In genomic region chr12:84416834-84417604, GRCm38 (mm10) we compare ENCODE assay signal across 8 mouse cellular contexts. TPM values are rescaled to one million over a fixed set of nuclear protein-coding genes. Genes with fewer than 3 reads are reported as not detected.
A peak's percentile ranks its signal among the peaks of the same experiment; 100 is the strongest.
DNase-seq lines count a peak whose midpoint lies in the region; ATAC-seq and TF ChIP-seq lines count a peak whose summit lies in the region.

Rnf113a2 (plus strand) TSS chr12:84417196.

- intact Hi-C loops in heart, postnatal 25 days (cut with DNase I), result no loop called here

- no peaks in the 10 kb centered on the region for H3K9me3 ChIP-seq in E14TG2a.4 (ENCODE audit: low read length)
- H3K9me3 ChIP-seq in forebrain, embryonic 15.5 days, result no peaks in the 10 kb centered on the region
- no peaks in the 10 kb centered on the region for H3K9me3 ChIP-seq in neural tube, embryonic 14.5 days (ENCODE audit: control insufficient read depth, low read length)

- WGBS in forebrain, embryonic 15.5 days, result 2% methylated on average over 50 of the region's 50 CpGs
- WGBS in neural tube, embryonic 14.5 days, result 2% methylated on average over 50 of the region's 50 CpGs

- peaks cover 8% of the 10 kb centered on the region for H3K4me1 ChIP-seq in E14TG2a.4 (replicated peaks; ENCODE audit: low read depth, low read length)
- peaks cover 6% of the 10 kb centered on the region; the same call in 1 of the 2 replicates for H3K4me1 ChIP-seq in forebrain, embryonic 15.5 days
- peaks cover 2% of the 10 kb centered on the region; the same call in 1 of the 2 replicates for H3K4me1 ChIP-seq in neural tube, embryonic 14.5 days (ENCODE audit: control insufficient read depth, insufficient read depth, low read length)
- no peaks in the 10 kb centered on the region for H3K4me1 ChIP-seq in testis, adult 2 months (ENCODE audit: control insufficient read depth, insufficient read depth, low read length)

- H3K27me3 ChIP-seq in E14TG2a.4 (ENCODE audit: insufficient read depth, low read length), result 0 out of 2 replicates have a peak, but pooled peaks cover 2% of the 10 kb centered on the region
- H3K27me3 ChIP-seq in forebrain, embryonic 15.5 days, result no peaks in the 10 kb centered on the region
- no peaks in the 10 kb centered on the region for H3K27me3 ChIP-seq in neural tube, embryonic 14.5 days (ENCODE audit: control insufficient read depth, insufficient read depth, low read length)
- H3K27me3 ChIP-seq in testis, adult 2 months (ENCODE audit: control insufficient read depth, insufficient read depth, low read length), result no peaks in the 10 kb centered on the region

- peak; percentile 97 for ATAC-seq in forebrain, embryonic 15.5 days (replicated peaks)
- peak; percentile 95 for ATAC-seq in neural tube, embryonic 14.5 days (ENCODE audit: low read depth)

- peak within 1 kb of the TSS; percentile 82 for H3K4me2 ChIP-seq in forebrain, embryonic 15.5 days (replicated peaks)
- H3K4me2 ChIP-seq in neural tube, embryonic 14.5 days (ENCODE audit: low read depth, low read length), result peak within 1 kb of the TSS; percentile 76

- peak within 1 kb of the TSS; percentile 83 for H3K27ac ChIP-seq in forebrain, embryonic 15.5 days (replicated peaks)
- peak within 1 kb of the TSS; percentile 91 for H3K27ac ChIP-seq in neural tube, embryonic 14.5 days (ENCODE audit: low read depth, low read length)
- H3K27ac ChIP-seq in testis, adult 2 months (ENCODE audit: control insufficient read depth, insufficient read depth, low read depth, low read length), result peak within 1 kb of the TSS; percentile 78

- peak; percentile 90 for TF ChIP-seq POLR2A in testis, adult 2 months (IDR thresholded peaks at IDR 0.05; ENCODE audit: control insufficient read depth, low read depth, low read length)

- H3K4me3 ChIP-seq in E14TG2a.4 (replicated peaks; ENCODE audit: low read length), result peak within 1 kb of the TSS; percentile 86
- H3K4me3 ChIP-seq in forebrain, embryonic 15.5 days, result peak within 1 kb of the TSS; percentile 67
- H3K4me3 ChIP-seq in neural tube, embryonic 14.5 days (ENCODE audit: low read depth, low read length), result peak within 1 kb of the TSS; percentile 56
- peak within 1 kb of the TSS; percentile 96 for H3K4me3 ChIP-seq in testis, adult 2 months (ENCODE audit: control insufficient read depth, low read depth, low read length)

- DNase-seq in cerebellum, adult 11-12 months, result peak; percentile 84
- peak; percentile 60 for DNase-seq in heart, postnatal 25 days (ENCODE audit: low spot score)
- peak; percentile 79 to 88 for DNase-seq in layer of hippocampus, adult 18-20 months (ENCODE audit: low spot score in 2 of 2)
- DNase-seq in lung, adult 18-20 months, result peak; percentile 81 to 86

- peak within 1 kb of the TSS; percentile 67 for H3K9ac ChIP-seq in forebrain, embryonic 15.5 days (replicated peaks)
- peak within 1 kb of the TSS; percentile 66 for H3K9ac ChIP-seq in neural tube, embryonic 14.5 days (replicated peaks; ENCODE audit: low read depth, low read length)

- no peaks in the 10 kb centered on the region for H3K36me3 ChIP-seq in E14TG2a.4 (ENCODE audit: insufficient read depth, low read length)
- no peaks in the 10 kb centered on the region for H3K36me3 ChIP-seq in forebrain, embryonic 15.5 days
- H3K36me3 ChIP-seq in neural tube, embryonic 14.5 days (ENCODE audit: control insufficient read depth, insufficient read depth, low read length), result no peaks in the 10 kb centered on the region
- peaks cover 3% of the 10 kb centered on the region for H3K36me3 ChIP-seq in testis, adult 2 months (ENCODE audit: control insufficient read depth, insufficient read depth, low read length)

- TF ChIP-seq CTCF in E14TG2a.4 (conservative IDR thresholded peaks at IDR 0.05; ENCODE audit: low read length), result no peak
- no peak for TF ChIP-seq CTCF in testis, adult 2 months (IDR thresholded peaks at IDR 0.05; ENCODE audit: control insufficient read depth, insufficient read depth, insufficient replicate concordance, low read depth, low read length)

RNA-seq across cellular contexts. Expression of gene Rnf113a2, which starts in this region (rescaled TPM):
- 27.0 and 28.3 TPM in 2 replicates for polyA plus RNA-seq in forebrain, embryonic 15.5 days (2015; fragmentation: Nextera tagmentation; extraction: Ambion mirVana)
- 1 to 10 TPM; 8.4 to 8.5 TPM for total RNA-seq in heart, postnatal 25 days (2021)
- total RNA-seq in layer of hippocampus, adult 18-20 months (2021), result 10 to 100 TPM; 12.5 to 15.3 TPM
- 22.7 and 25.4 TPM in 2 replicates for polyA plus RNA-seq in neural tube, embryonic 14.5 days (2014; fragmentation: Nextera tagmentation; extraction: Ambion mirVana)
- polyA plus RNA-seq in testis, adult 2 months (2012; rRNA removed), result 17.8 and 18.3 TPM in 2 replicates

Comparison
In these comparisons a context has a peak if more than half of its experiments do, and no peak if none do; other contexts are left out.
1. Peak in every context shown above with its lines: DNase-seq, ATAC-seq, H3K4me3 ChIP-seq and H3K27ac ChIP-seq.